Mouse (Mus musculus): ENCODE data around the gene Ncoa4.

The Ncoa4 gene

DNA sequence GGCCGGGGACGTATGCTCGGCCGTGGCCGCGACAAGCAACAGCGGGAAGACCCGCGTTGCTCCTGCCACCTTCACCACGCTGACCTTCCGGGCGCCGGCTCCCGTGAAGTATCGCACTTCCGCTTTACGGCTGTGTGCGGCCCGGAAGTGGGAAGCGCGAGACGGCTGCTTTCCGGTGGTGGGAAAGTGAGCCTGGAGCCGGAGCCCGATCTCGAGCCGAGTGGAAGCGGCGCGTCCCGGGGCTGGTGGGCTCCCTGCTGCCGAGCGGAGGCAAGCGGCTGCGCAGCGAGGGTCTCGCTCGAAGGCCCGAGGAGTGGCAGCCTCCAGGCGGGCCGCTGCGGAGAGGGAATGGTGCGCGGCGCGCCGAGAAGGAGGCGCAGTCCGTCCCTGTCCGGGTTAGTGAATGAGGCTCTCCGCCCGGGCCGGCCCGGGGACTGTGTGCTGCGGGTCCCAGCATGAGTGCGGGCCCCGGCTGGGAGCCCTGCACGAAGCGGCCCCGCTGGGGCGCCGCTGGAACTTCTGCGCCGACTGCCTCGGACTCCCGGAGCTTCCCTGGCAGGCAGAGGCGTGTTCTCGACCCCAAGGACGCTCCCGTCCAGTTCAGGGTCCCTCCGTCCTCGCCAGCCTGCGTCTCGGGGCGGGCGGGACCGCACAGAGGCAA, 42.3 kb downstream of the Ncoa4 start, which contains the start of the genes Timm23 and Parg:
Timm23 (minus strand) TSS at position 108 of the 661 bp plus-strand sequence.
Parg (plus strand) TSS at position 159 of the 661 bp plus-strand sequence.
- DNase-seq: peak; percentile 89

GRCm38 (mm10) chr14:32226601-32227000, 66.9 kb downstream of the Ncoa4 start:
- DNase-seq: no peak

- peak; percentile 64 for DNase-seq
These were observed 69.3 kb downstream of the Ncoa4 start for GRCm38 (mm10) chr14:32228996-32229395.

Measured in kidney, adult 9 months (tissue).